Mouse (Mus musculus) liver, embryonic 14.5 days (tissue): Measurements from ENCODE around the gene Uox. TPM values are rescaled to one million over a fixed set of nuclear protein-coding genes. Genes with fewer than 3 reads are reported as not detected.

ENCODE experiments used
- ATAC-seq: fragments of 200-750 bp; cut with Nextera tagmentation; 2 replicates; pipeline ENCODE4 v1.8.0; 2017; ENCODE audit warnings: moderate number of reproducible peaks, mild to moderate bottlenecking, moderate library complexity; ENCODE audit not compliant: insufficient read depth
- DNase-seq, 3 experiments: peaks; one replicate each; pipeline ENCODE4 v3.0.0-alpha.2; 2012 to 2013; ENCODE audit warnings: low read depth in 3 of 3, low spot score in 3 of 3
- H3K27ac ChIP-seq: fragments of 300-500 bp; sonication (generic); 2 replicates; pipeline ENCODE4 v1.5.1; 2014; ENCODE audit warnings: moderate library complexity, mild to moderate bottlenecking, control low read depth, inconsistent platforms
- H3K27me3 ChIP-seq: fragments of 300-500 bp; sonication (generic); 2 replicates; pipeline ENCODE4 v1.6.1; 2014; ENCODE audit warnings: mild to moderate bottlenecking, low read length, moderate library complexity; ENCODE audit not compliant: control insufficient read depth, insufficient read depth
- H3K36me3 ChIP-seq: fragments of 300-500 bp; sonication (generic); replicated peaks from 2 replicates; pipeline ENCODE4 v1.6.1; 2014; ENCODE audit warnings: low read depth; ENCODE audit not compliant: control insufficient read depth, insufficient read depth
- H3K4me1 ChIP-seq, 2 experiments: fragments of 200-500 bp in 1 of 2; fragments of 300-500 bp in 1 of 2; sonication (generic) in 1 of 2; replicated peaks; 2 replicates each; pipeline ENCODE4 v1.6.1; 2012 to 2014; ENCODE audit warnings: antibody characterized with exemption in 1 of 2, inconsistent platforms in 1 of 2, low read length in 1 of 2; ENCODE audit not compliant: control insufficient read depth in 2 of 2, insufficient read depth in 2 of 2
- H3K4me2 ChIP-seq: fragments of 300-500 bp; sonication (generic); 2 replicates; pipeline ENCODE4 v1.6.1; 2014; ENCODE audit warnings: low read depth, mild to moderate bottlenecking, control low read depth, moderate library complexity
- H3K4me3 ChIP-seq, 2 experiments: fragments of 200-500 bp in 1 of 2; fragments of 300-500 bp in 1 of 2; sonication (generic) in 1 of 2; 2 replicates each; pipeline ENCODE4 v1.5.1; 2012 to 2014; ENCODE audit warnings: low read depth in 2 of 2, low read length in 2 of 2, mild to moderate bottlenecking in 2 of 2, control low read depth in 1 of 2, inconsistent platforms in 1 of 2, moderate library complexity in 1 of 2; ENCODE audit not compliant: insufficient read depth in 1 of 2
- H3K9ac ChIP-seq: fragments of 300-500 bp; sonication (generic); replicated peaks from 2 replicates; pipeline ENCODE4 v1.6.1; 2014; ENCODE audit warnings: mild to moderate bottlenecking, control low read depth, moderate library complexity
- H3K9me3 ChIP-seq: fragments of 300-500 bp; sonication (generic); 2 replicates; pipeline ENCODE4 v1.6.1; 2016; ENCODE audit warnings: low read length, mixed read lengths; ENCODE audit not compliant: control insufficient read depth
- CTCF ChIP-seq: IDR thresholded peaks from 2 replicates; pipeline ENCODE4 v1.5.1; 2016; ENCODE audit warnings: antibody characterized with exemption, low read depth, control low read depth
- EP300 ChIP-seq: IDR thresholded peaks from 2 replicates; pipeline ENCODE4 v1.6.1; 2016; ENCODE audit warnings: antibody characterized with exemption, low read depth
- WGBS: fragments of 180-500 bp; shearing (Covaris S2); extraction: QIAGEN DNeasy Blood & Tissue Kit; methylation state at CpG from one replicate; pipeline ENCODE4 v1.1.7; 2014; ENCODE audit not compliant: insufficient replicate concordance; 5-methylcytosine and 5-hydroxymethylcytosine counted together
- polyA plus RNA-seq, 2 experiments: library from polyadenylated mRNA; depleted of rRNA in 1 of 2; stranded (reverse) in 1 of 2; unstranded in 1 of 2; fragments of >200 nt; fragmentation: Nextera tagmentation in 1 of 2; extraction: Ambion mirVana in 1 of 2; gene quantifications; 2 replicates each; pipeline versions ENCODE4 v1.2.1 to v1.2.3; 2012 to 2014

The Uox gene
- polyA plus RNA-seq, 2 experiments, result 4.3 to 6.4 TPM

DNA sequence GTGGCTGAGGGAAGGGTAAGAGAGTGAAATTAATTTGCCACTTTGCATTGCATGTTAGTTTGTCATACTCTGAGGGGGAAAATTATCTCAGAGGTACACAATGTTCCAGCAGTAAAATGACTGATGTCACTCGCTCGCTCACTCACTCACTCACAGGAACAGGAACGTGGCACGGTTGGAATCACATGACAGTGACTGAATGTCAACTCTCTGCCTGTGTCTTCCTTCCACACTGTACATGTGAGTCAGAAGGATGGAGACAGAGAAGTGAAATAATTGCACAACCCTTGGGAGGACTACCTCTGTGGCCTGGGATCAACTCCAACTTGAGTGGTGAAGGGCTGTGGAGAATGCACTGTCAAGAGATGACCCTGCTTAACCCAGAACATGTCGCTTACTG, 87.2 kb downstream of the Uox start:
- no peaks in the 10 kb centered on the region for H3K36me3 ChIP-seq
- ATAC-seq (no peak), DNase-seq (no peak)
- 65% methylated on average over 5 of the region's 5 CpGs for WGBS
- H3K9me3 ChIP-seq, result no peaks in the 10 kb centered on the region
- H3K9ac ChIP-seq, result no peak overlapping the region
- H3K4me1 ChIP-seq, result peaks cover 29 to 31% of the 10 kb centered on the region in 2 experiments
- no peak overlapping the region for H3K4me3 ChIP-seq
- H3K27me3 ChIP-seq, result no peaks in the 10 kb centered on the region
- H3K27ac ChIP-seq, result no peak overlapping the region
- no peak overlapping the region for H3K4me2 ChIP-seq
- TF ChIP-seq EP300 (no peak), CTCF (no peak)

- Histone ChIP-seq H3K27me3 (no peaks in the 10 kb centered on the region), H3K9ac (no peak overlapping the region), H3K4me3 (no peak overlapping the region), H3K9me3 (no peaks in the 10 kb centered on the region), H3K4me2 (no peak overlapping the region), H3K4me1 (peaks cover 26% of the 10 kb centered on the region in 2 experiments), H3K36me3 (no peaks in the 10 kb centered on the region), H3K27ac (no peak overlapping the region)
- 91% methylated on average over 1 of the region's 1 CpGs for WGBS
- DNase-seq, result no peak
- no peak for ATAC-seq
- TF ChIP-seq CTCF (no peak), EP300 (no peak)
Measured at GRCm38 (mm10) chr3:146658061-146658639, 87.9 kb downstream of the Uox start.

DNA sequence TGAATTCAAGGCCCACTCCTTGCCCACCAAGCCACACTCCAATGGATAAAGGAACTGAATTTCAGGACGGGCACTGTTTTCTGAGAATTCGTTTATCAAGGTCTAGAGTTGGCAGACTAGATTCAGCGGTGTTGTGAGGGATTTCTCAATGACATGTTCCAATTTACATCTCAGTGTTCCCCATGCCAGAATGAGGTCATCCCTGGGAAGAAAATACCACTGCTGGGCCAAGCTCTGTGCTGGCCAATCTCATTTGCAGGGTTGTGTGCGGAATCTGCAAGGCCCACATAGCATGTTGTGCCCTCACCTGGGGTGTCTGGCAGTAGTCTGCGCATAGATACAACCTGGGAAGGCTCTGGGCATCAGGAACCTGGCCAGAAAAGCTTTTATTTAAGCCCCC, 89.1 kb downstream of the Uox start:
- peaks cover 15 to 16% of the 10 kb centered on the region in 2 experiments for H3K4me1 ChIP-seq
- no peak overlapping the region for H3K9ac ChIP-seq
- WGBS, result 78% methylated on average over 5 of the region's 5 CpGs
- no peaks in the 10 kb centered on the region for H3K36me3 ChIP-seq
- no peak overlapping the region for H3K27ac ChIP-seq
- no peak overlapping the region for H3K4me3 ChIP-seq
- H3K27me3 ChIP-seq, result no peaks in the 10 kb centered on the region
- H3K4me2 ChIP-seq, result no peak overlapping the region
- H3K9me3 ChIP-seq, result no peaks in the 10 kb centered on the region
- TF ChIP-seq EP300 (no peak), CTCF (no peak)
- no peak for ATAC-seq
- DNase-seq, result no peak

- ATAC-seq (no peak), DNase-seq (no peak)
- Histone ChIP-seq H3K27ac (no peak overlapping the region), H3K4me3 (no peak overlapping the region), H3K36me3 (no peaks in the 10 kb centered on the region), H3K9me3 (no peaks in the 10 kb centered on the region), H3K9ac (no peak overlapping the region), H3K4me2 (no peak overlapping the region), H3K27me3 (no peaks in the 10 kb centered on the region), H3K4me1 (peaks cover under 1 to 1% of the 10 kb centered on the region in 2 experiments)
- 64% methylated on average over 6 of the region's 6 CpGs for WGBS
- TF ChIP-seq CTCF, result no peak
- TF ChIP-seq EP300, result no peak
Measured at GRCm38 (mm10) chr3:146661001-146661400, 90.8 kb downstream of the Uox start.

DNA sequence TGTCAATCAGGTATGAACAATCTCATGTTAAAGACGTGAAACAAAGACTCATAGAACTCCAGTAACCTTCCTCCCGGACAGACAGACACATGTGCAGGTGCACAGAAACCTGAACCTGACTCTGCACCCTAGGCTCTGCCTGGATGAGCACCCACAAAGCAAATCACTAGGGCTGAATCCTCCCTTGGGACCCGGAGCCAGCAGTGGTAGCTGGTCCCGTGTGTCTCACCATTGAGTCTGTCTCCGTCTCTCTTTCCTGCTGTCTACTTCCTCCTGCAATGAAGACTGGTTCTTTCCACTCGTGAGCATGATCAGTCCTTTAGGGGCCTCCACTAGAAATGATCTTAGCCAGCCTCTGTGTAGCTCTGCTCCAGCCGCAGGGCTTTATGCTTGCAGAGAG, 91.7 kb downstream of the Uox start:
- no peak overlapping the region for H3K9ac ChIP-seq
- DNase-seq (no peak), ATAC-seq (no peak)
- no peaks in the 10 kb centered on the region for H3K27me3 ChIP-seq
- whole genome bisulfite sequencing, result 64% methylated on average over 7 of the region's 7 CpGs
- H3K4me2 ChIP-seq, result no peak overlapping the region
- H3K36me3 ChIP-seq, result no peaks in the 10 kb centered on the region
- H3K9me3 ChIP-seq, result no peaks in the 10 kb centered on the region
- H3K4me3 ChIP-seq, result no peak overlapping the region
- TF ChIP-seq EP300 (no peak), CTCF (no peak)
- no peaks in the 10 kb centered on the region for H3K4me1 ChIP-seq
- H3K27ac ChIP-seq, result no peak overlapping the region
